Mouse (Mus musculus) stomach, embryonic 16.5 days (tissue): ENCODE data around the gene Cidec. TPM values are rescaled to one million over a fixed set of nuclear protein-coding genes. Genes with fewer than 3 reads are reported as not detected.

ENCODE experiments used
- ATAC-seq: fragments of 200-750 bp; cut with Nextera tagmentation; 2 replicates; pipeline ENCODE4 v1.8.0; 2017; ENCODE audit warnings: moderate number of reproducible peaks, moderate TSS enrichment; ENCODE audit not compliant: insufficient read depth, low FRiP score
- H3K27ac ChIP-seq: fragments of 300-500 bp; sonication (generic); 2 replicates; pipeline ENCODE4 v1.5.1; 2014; ENCODE audit warnings: low read length
- H3K27me3 ChIP-seq: fragments of 300-500 bp; sonication (generic); 2 replicates; pipeline ENCODE4 v1.6.1; 2014; ENCODE audit warnings: low read length, control low read depth, mixed read lengths; ENCODE audit not compliant: control insufficient read depth, insufficient read depth
- H3K36me3 ChIP-seq: fragments of 300-500 bp; sonication (generic); 2 replicates; pipeline ENCODE4 v1.6.1; 2014; ENCODE audit warnings: low read length; ENCODE audit not compliant: control insufficient read depth, insufficient read depth
- H3K4me1 ChIP-seq: fragments of 300-500 bp; sonication (generic); 2 replicates; pipeline ENCODE4 v1.6.1; 2014; ENCODE audit warnings: low read length, control low read depth, mixed read lengths; ENCODE audit not compliant: control insufficient read depth, insufficient read depth
- H3K4me2 ChIP-seq: fragments of 300-500 bp; sonication (generic); 2 replicates; pipeline ENCODE4 v1.6.1; 2014; ENCODE audit warnings: low read depth, low read length, mixed read lengths
- H3K4me3 ChIP-seq: fragments of 300-500 bp; sonication (generic); replicated peaks from 2 replicates; pipeline ENCODE4 v1.5.1; 2014; ENCODE audit warnings: mild to moderate bottlenecking, low read length
- H3K9ac ChIP-seq: fragments of 300-500 bp; sonication (generic); 2 replicates; pipeline ENCODE4 v1.6.1; 2014; ENCODE audit warnings: low read length
- H3K9me3 ChIP-seq: fragments of 300-500 bp; sonication (generic); replicated peaks from 2 replicates; pipeline ENCODE4 v1.6.1; 2016; ENCODE audit warnings: low read length, control low read depth; ENCODE audit not compliant: control insufficient read depth
- WGBS: fragments of 180-500 bp; shearing (Covaris S2); extraction: QIAGEN DNeasy Blood & Tissue Kit; methylation state at CpG from one replicate; pipeline ENCODE4 v1.1.7; 2014; 5-methylcytosine and 5-hydroxymethylcytosine counted together
- polyA plus RNA-seq: library from polyadenylated mRNA; unstranded; fragments of >200 nt; fragmentation: Nextera tagmentation; extraction: Ambion mirVana; gene quantifications from 2 replicates; pipeline ENCODE4 v1.2.1, GENCODE M21; 2015

The Cidec gene
- polyA plus RNA-seq, 1 experiment from 2014 or later = 3.6 TPM

GRCm38 (mm10) chr6:113457952-113458534 is 22.5 kb upstream of the Cidec start, which contains the start of gene Il17re:
TSS of gene Il17re (plus strand) at chr6:113458484.
- Histone ChIP-seq H3K36me3 (no peaks in the 10 kb centered on the region), H3K9ac (peak within 1 kb of the TSS; percentile 59), H3K27ac (peak within 1 kb of the TSS; percentile 58), H3K4me1 (no peaks in the 10 kb centered on the region), H3K27me3 (no peaks in the 10 kb centered on the region), H3K4me3 (peak within 1 kb of the TSS; percentile 35), H3K9me3 (no peaks in the 10 kb centered on the region), H3K4me2 (peak within 1 kb of the TSS; percentile 48)
- WGBS = 49% methylated on average over 10 of the region's 10 CpGs
- no peak for ATAC-seq

- no peak overlapping the region for H3K9ac ChIP-seq
- H3K36me3 ChIP-seq = no peaks in the 10 kb centered on the region
- no peak for ATAC-seq
- no peak overlapping the region for H3K4me3 ChIP-seq
- H3K27me3 ChIP-seq = no peaks in the 10 kb centered on the region
- no peaks in the 10 kb centered on the region for H3K9me3 ChIP-seq
- no peak overlapping the region for H3K27ac ChIP-seq
- no peak overlapping the region for H3K4me2 ChIP-seq
- H3K4me1 ChIP-seq = peaks cover 2% of the 10 kb centered on the region; the same call in 1 of the 2 replicates
- 55% methylated on average over 5 of the region's 5 CpGs for WGBS
Observed at GRCm38 (mm10) chr6:113455007-113455406, 19.4 kb upstream of the Cidec start.

- 57% methylated on average over 2 of the region's 2 CpGs for WGBS
Observed at GRCm38 (mm10) chr6:113451839-113452238, 16.3 kb upstream of the Cidec start.

GRCm38 (mm10) chr6:113447639-113448038 is 12.1 kb upstream of the Cidec start:
- no peak overlapping the region for H3K4me3 ChIP-seq
- WGBS = 93% methylated on average over 4 of the region's 4 CpGs

More at GRCm38 (mm10) chr6:113451839-113452238, 16.3 kb upstream of the Cidec start:
- H3K4me3 ChIP-seq = no peak overlapping the region
- H3K27ac ChIP-seq = no peak overlapping the region
- H3K4me1 ChIP-seq = peaks cover 2% of the 10 kb centered on the region; the same call in 1 of the 2 replicates
- peaks cover 8% of the 10 kb centered on the region for H3K36me3 ChIP-seq
- no peaks in the 10 kb centered on the region for H3K27me3 ChIP-seq
- no peak overlapping the region for H3K9ac ChIP-seq
- H3K4me2 ChIP-seq = no peak overlapping the region
- ATAC-seq = peak; percentile 71
- no peaks in the 10 kb centered on the region for H3K9me3 ChIP-seq

GRCm38 (mm10) chr6:113444207-113444965 is 8.8 kb upstream of the Cidec start:
- Histone ChIP-seq H3K9ac (no peak overlapping the region), H3K4me3 (no peak overlapping the region), H3K4me2 (no peak overlapping the region), H3K4me1 (peaks cover 7% of the 10 kb centered on the region), H3K9me3 (no peaks in the 10 kb centered on the region), H3K27me3 (no peaks in the 10 kb centered on the region), H3K27ac (peak overlapping the region; percentile 26), H3K36me3 (peaks cover 8% of the 10 kb centered on the region)
- WGBS = 66% methylated on average over 7 of the region's 8 CpGs
- no peak for ATAC-seq

More at GRCm38 (mm10) chr6:113447639-113448038, 12.1 kb upstream of the Cidec start:
- Histone ChIP-seq H3K9ac (no peak overlapping the region), H3K4me2 (no peak overlapping the region), H3K4me1 (peaks cover 10% of the 10 kb centered on the region), H3K27me3 (no peaks in the 10 kb centered on the region), H3K36me3 (peaks cover 8% of the 10 kb centered on the region), H3K27ac (no peak overlapping the region), H3K9me3 (no peaks in the 10 kb centered on the region)
- no peak for ATAC-seq

GRCm38 (mm10) chr6:113443091-113443490 is 7.5 kb upstream of the Cidec start:
- WGBS = 47% methylated on average over 12 of the region's 12 CpGs
- Histone ChIP-seq H3K27ac (no peak overlapping the region), H3K27me3 (no peaks in the 10 kb centered on the region), H3K36me3 (peaks cover 7% of the 10 kb centered on the region), H3K4me1 (peaks cover 7% of the 10 kb centered on the region), H3K9me3 (no peaks in the 10 kb centered on the region), H3K4me2 (peak overlapping the region; percentile 80), H3K9ac (peak overlapping the region; percentile 91), H3K4me3 (peak overlapping the region; percentile 68)
- no peak for ATAC-seq

GRCm38 (mm10) chr6:113442442-113443090 is 7.0 kb upstream of the Cidec start, which contains the start of gene Jagn1:
TSS of gene Jagn1 (plus strand) at chr6:113442569.
- peak within 1 kb of the TSS; percentile 80 for H3K4me2 ChIP-seq
- peak within 1 kb of the TSS; percentile 68 for H3K4me3 ChIP-seq
- WGBS = under 1% methylated on average over 45 of the region's 45 CpGs
- peak within 1 kb of the TSS; percentile 91 for H3K9ac ChIP-seq
- ATAC-seq = peak; percentile 91
- H3K27me3 ChIP-seq = no peaks in the 10 kb centered on the region
- H3K4me1 ChIP-seq = peaks cover 7% of the 10 kb centered on the region
- H3K9me3 ChIP-seq = no peaks in the 10 kb centered on the region
- peak within 1 kb of the TSS; percentile 67 for H3K27ac ChIP-seq
- H3K36me3 ChIP-seq = peaks cover 2% of the 10 kb centered on the region

GRCm38 (mm10) chr6:113442087-113442441 is 6.5 kb upstream of the Cidec start:
- peak overlapping the region; percentile 63 for H3K27ac ChIP-seq
- peak overlapping the region; percentile 80 for H3K4me2 ChIP-seq
- 43% methylated on average over 9 of the region's 9 CpGs for WGBS
- ATAC-seq = no peak
- peak overlapping the region; percentile 68 for H3K4me3 ChIP-seq
- no peaks in the 10 kb centered on the region for H3K27me3 ChIP-seq
- no peaks in the 10 kb centered on the region for H3K36me3 ChIP-seq
- no peaks in the 10 kb centered on the region for H3K9me3 ChIP-seq
- peaks cover 7% of the 10 kb centered on the region for H3K4me1 ChIP-seq
- peak overlapping the region; percentile 91 for H3K9ac ChIP-seq
